Mouse (Mus musculus) forebrain, embryonic 10.5 days (tissue): ENCODE measurements at regions not wholly inside any gene's neighbourhood (a gene's known extent, or its start where the extent isn't known, plus 50 kb on each side); places are given as distances from the start of the nearest gene placed in this dataset.
"Not testable (repeated sequence)": the region's sequence is repeated elsewhere in the genome, so short reads cannot be mapped to it uniquely, and the experiment has no call there.

Experiments used
- DNase-seq: peaks from one replicate; pipeline ENCODE4 v3.0.0-alpha.2; 2017; ENCODE audit warnings: low spot score; ENCODE audit errors: extremely low spot score
- H3K27ac ChIP-seq: fragments of 300-500 bp; sonication (generic); 2 replicates; pipeline ENCODE4 v1.5.1; 2016; ENCODE audit warnings: mild to moderate bottlenecking
- H3K27me3 ChIP-seq: fragments of 300-500 bp; sonication (generic); 2 replicates; pipeline ENCODE4 v1.6.1; 2016; ENCODE audit warnings: mild to moderate bottlenecking; ENCODE audit not compliant: poor library complexity, severe bottlenecking
- H3K36me3 ChIP-seq: fragments of 300-500 bp; sonication (generic); replicated peaks from 2 replicates; pipeline ENCODE4 v1.6.1; 2016; ENCODE audit warnings: mild to moderate bottlenecking, moderate library complexity
- H3K4me1 ChIP-seq: fragments of 300-500 bp; sonication (generic); 2 replicates; pipeline ENCODE4 v1.6.1; 2016
- H3K4me3 ChIP-seq: fragments of 300-500 bp; sonication (generic); 2 replicates; pipeline ENCODE4 v1.5.1; 2016; ENCODE audit warnings: mild to moderate bottlenecking, moderate library complexity
- H3K9me3 ChIP-seq: fragments of 300-500 bp; sonication (generic); 2 replicates; pipeline ENCODE4 v1.6.1; 2016; ENCODE audit warnings: mild to moderate bottlenecking, moderate library complexity
- WGBS: fragments of 180-500 bp; shearing (Covaris S2); methylation state at CpG from one replicate; pipeline ENCODE4 v1.1.7; 2016; 5-methylcytosine and 5-hydroxymethylcytosine counted together

GRCm38 (mm10) chr6:25101761-25102160 is 145.7 kb upstream of the Tmem229a start:
- DNase-seq: no peak
- H3K9me3 ChIP-seq: no peaks in the 10 kb centered on the region

GRCm38 (mm10) chr6:25087167-25087566 is 131.1 kb upstream of the Tmem229a start:
- H3K27me3 ChIP-seq: no peaks in the 10 kb centered on the region
- no peaks in the 10 kb centered on the region for H3K4me1 ChIP-seq
- H3K4me3 ChIP-seq: no peak overlapping the region
- H3K9me3 ChIP-seq: 0 out of 2 replicates have a peak, but pooled peaks cover 3% of the 10 kb centered on the region
- H3K27ac ChIP-seq: no peak overlapping the region
- DNase-seq: no peak
- H3K36me3 ChIP-seq: no peaks in the 10 kb centered on the region
- WGBS: 57% methylated on average over 1 of the region's 1 CpGs

More at GRCm38 (mm10) chr6:25101761-25102160, 145.7 kb upstream of the Tmem229a start:
- Histone ChIP-seq H3K27me3 (no peaks in the 10 kb centered on the region), H3K4me3 (no peak overlapping the region), H3K27ac (no peak overlapping the region), H3K36me3 (no peaks in the 10 kb centered on the region), H3K4me1 (no peaks in the 10 kb centered on the region)

GRCm38 (mm10) chr6:25085871-25086270 is 129.8 kb upstream of the Tmem229a start:
- H3K36me3 ChIP-seq: no peaks in the 10 kb centered on the region
- no peak for DNase-seq
- 0 out of 2 replicates have a peak, but pooled peaks cover 3% of the 10 kb centered on the region for H3K9me3 ChIP-seq
- no peak overlapping the region for H3K4me3 ChIP-seq
- H3K4me1 ChIP-seq: no peaks in the 10 kb centered on the region
- no peak overlapping the region for H3K27ac ChIP-seq
- no peaks in the 10 kb centered on the region for H3K27me3 ChIP-seq
- 85% methylated on average over 2 of the region's 2 CpGs for WGBS

DNA sequence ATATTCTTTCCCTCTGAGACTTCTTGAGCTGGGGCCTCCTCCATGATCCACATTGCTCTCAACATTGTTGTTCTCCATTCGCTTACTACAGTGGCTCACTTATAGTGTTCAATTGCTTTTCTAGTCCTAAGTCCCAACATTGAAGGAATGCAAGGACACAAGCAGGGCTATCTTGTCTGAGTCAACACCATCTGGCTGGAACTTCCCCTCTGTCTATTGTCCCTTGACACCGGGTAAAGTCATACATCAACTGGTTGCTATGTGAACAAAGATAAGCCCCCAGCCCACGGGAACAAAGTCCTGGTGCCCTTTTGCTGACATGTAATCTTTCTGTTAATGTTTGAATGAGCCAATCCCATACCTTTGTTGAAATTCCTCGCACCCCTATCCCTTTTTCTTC is 129.2 kb upstream of the Tmem229a start:
- H3K4me3 ChIP-seq, H3K9me3 ChIP-seq, H3K4me1 ChIP-seq, H3K27ac ChIP-seq, H3K36me3 ChIP-seq, H3K27me3 ChIP-seq, DNase-seq: not testable (repeated sequence)
- WGBS: 87% methylated on average over 4 of the region's 4 CpGs

GRCm38 (mm10) chr6:25065913-25066312 is 109.8 kb upstream of the Tmem229a start:
- no peak for DNase-seq
- WGBS: 42% methylated on average over 6 of the region's 6 CpGs

GRCm38 (mm10) chr6:25032878-25033509 is 76.9 kb upstream of the Tmem229a start:
- Histone ChIP-seq H3K9me3 (no peaks in the 10 kb centered on the region), H3K36me3 (no peaks in the 10 kb centered on the region), H3K4me1 (peaks cover 7% of the 10 kb centered on the region), H3K27ac (no peak overlapping the region), H3K27me3 (no peaks in the 10 kb centered on the region), H3K4me3 (no peak overlapping the region)
- DNase-seq: no peak
- WGBS: 43% methylated on average over 2 of the region's 2 CpGs

More at GRCm38 (mm10) chr6:25065913-25066312, 109.8 kb upstream of the Tmem229a start:
- Histone ChIP-seq H3K27me3 (no peaks in the 10 kb centered on the region), H3K9me3 (no peaks in the 10 kb centered on the region), H3K4me3 (no peak overlapping the region), H3K27ac (no peak overlapping the region), H3K36me3 (no peaks in the 10 kb centered on the region), H3K4me1 (no peaks in the 10 kb centered on the region)

DNA sequence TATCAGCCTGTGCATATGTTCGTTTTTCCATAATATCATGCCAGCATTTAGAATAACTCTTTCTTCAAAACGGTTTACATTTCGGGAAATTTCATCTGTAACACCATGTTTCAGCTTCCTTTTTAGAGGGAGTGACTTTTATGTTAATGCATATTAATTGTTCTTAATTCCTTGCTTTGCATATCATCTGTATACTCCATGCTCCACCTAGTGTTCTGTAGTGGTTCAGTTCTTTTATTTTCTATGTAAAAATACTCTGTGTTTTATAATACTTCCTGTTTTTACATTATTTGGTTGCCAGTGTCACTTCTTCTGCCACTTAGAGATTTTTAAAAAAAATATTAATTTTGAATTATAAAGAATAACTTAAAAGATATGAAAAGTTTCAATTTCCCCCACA is 70.9 kb upstream of the Tmem229a start:
- WGBS: 84% methylated on average over 3 of the region's 3 CpGs
- H3K27ac ChIP-seq: no peak overlapping the region

DNA sequence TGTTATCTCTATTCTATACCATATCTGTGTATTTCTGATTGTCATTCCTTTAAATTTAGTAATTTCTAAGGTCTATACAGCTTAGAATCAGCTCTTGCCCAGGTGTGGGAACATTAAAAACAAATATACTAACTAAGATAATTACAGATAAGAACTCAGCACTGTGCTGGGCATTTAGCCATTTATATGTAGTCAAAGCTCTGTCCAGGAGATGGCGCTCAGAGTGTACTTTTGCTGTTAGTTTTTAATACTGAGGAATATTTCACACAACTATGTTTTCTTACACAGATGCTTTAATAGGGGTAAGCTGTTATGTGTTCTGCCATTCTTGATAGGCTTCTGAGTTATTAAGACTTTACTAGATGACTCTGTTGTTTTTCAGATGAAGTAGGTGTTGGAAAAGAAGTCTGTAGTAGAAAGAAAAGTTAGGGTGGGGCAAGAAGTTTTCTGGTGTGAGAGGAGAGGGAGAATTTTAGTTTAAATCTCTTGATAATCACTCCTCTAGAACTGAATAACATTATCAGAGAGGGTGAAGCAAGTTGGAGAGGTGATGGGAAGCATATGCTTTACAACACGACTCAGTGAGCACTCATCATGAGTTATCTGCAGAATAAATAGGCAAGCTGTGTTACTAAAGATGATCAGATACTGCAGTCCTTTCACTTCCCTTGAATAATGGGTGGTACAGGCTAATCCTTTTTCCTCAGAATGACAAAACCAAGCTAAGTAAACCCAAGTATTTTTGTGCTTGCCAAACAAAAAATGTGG is 64.1 kb upstream of the Tmem229a start:
- WGBS: 32% methylated on average over 2 of the region's 2 CpGs
- no peaks in the 10 kb centered on the region for H3K4me1 ChIP-seq
- H3K9me3 ChIP-seq: no peaks in the 10 kb centered on the region
- H3K27ac ChIP-seq: no peak overlapping the region
- no peaks in the 10 kb centered on the region for H3K36me3 ChIP-seq
- no peaks in the 10 kb centered on the region for H3K27me3 ChIP-seq
- H3K4me3 ChIP-seq: no peak overlapping the region
- DNase-seq: peak; percentile 16

More for the DNA sequence above, 70.9 kb upstream of the Tmem229a start:
- no peaks in the 10 kb centered on the region for H3K9me3 ChIP-seq
- no peaks in the 10 kb centered on the region for H3K27me3 ChIP-seq
- H3K4me1 ChIP-seq: no peaks in the 10 kb centered on the region
- H3K4me3 ChIP-seq: no peak overlapping the region
- no peaks in the 10 kb centered on the region for H3K36me3 ChIP-seq
- no peak for DNase-seq

- Histone ChIP-seq H3K27ac (no peak overlapping the region), H3K27me3 (no peaks in the 10 kb centered on the region), H3K36me3 (no peaks in the 10 kb centered on the region), H3K9me3 (no peaks in the 10 kb centered on the region), H3K4me1 (no peaks in the 10 kb centered on the region), H3K4me3 (no peak overlapping the region)
- no peak for DNase-seq
- 71% methylated on average over 3 of the region's 3 CpGs for WGBS
These were observed 57.1 kb upstream of the Tmem229a start for GRCm38 (mm10) chr6:25013288-25013606.

- no peaks in the 10 kb centered on the region for H3K9me3 ChIP-seq
- no peak for DNase-seq
- no peaks in the 10 kb centered on the region for H3K36me3 ChIP-seq
- no peak overlapping the region for H3K27ac ChIP-seq
- WGBS: 79% methylated on average over 2 of the region's 2 CpGs
- no peaks in the 10 kb centered on the region for H3K27me3 ChIP-seq
- H3K4me3 ChIP-seq: no peak overlapping the region
- H3K4me1 ChIP-seq: no peaks in the 10 kb centered on the region
These were observed 56.5 kb upstream of the Tmem229a start for GRCm38 (mm10) chr6:25012376-25013287.

GRCm38 (mm10) chr6:25008856-25009255 is 52.8 kb upstream of the Tmem229a start:
- H3K9me3 ChIP-seq, H3K36me3 ChIP-seq, H3K27ac ChIP-seq, H3K27me3 ChIP-seq, H3K4me3 ChIP-seq, DNase-seq, H3K4me1 ChIP-seq: not testable (repeated sequence)
